Mouse (Mus musculus) left cerebral cortex, adult 2 months (tissue): ENCODE results near the gene Stim1. TPM values are rescaled to one million over a fixed set of nuclear protein-coding genes. Genes with fewer than 3 reads are reported as not detected.

Experiments
- DNase-seq, 2 experiments: peaks; one replicate each; pipeline ENCODE4 v3.0.0; 2021 to 2022; ENCODE audit warnings: low spot score in 2 of 2, mixed read lengths in 1 of 2; ENCODE audit errors: extremely low spot score in 1 of 2
- H3K27ac ChIP-seq: fragments of 200-600 bp; 2 replicates; pipeline ENCODE4 v1.8.1; 2022
- H3K4me3 ChIP-seq: fragments of 200-600 bp; 2 replicates; pipeline ENCODE4 v1.8.1; 2022
- CTCF ChIP-seq: fragments of 200-600 bp; IDR thresholded peaks from 2 replicates; pipeline ENCODE4 v1.8.1; 2022; ENCODE audit warnings: antibody characterized with exemption, mild to moderate bottlenecking, moderate library complexity
- intact Hi-C: fragments of 180-260 bp; cut with DNase I; formaldehyde crosslinking; loops from one replicate; pipeline ENCODE4 v1.15.1; 2025
- total RNA-seq, 2 experiments: library from RNA; stranded (reverse); gene quantifications; 2 replicates each; pipeline ENCODE4 v1.2.3; 2021

Gene Stim1
- total RNA-seq, 2 experiments from 2014 or later, result 79.9 to 85.5 TPM

DNA sequence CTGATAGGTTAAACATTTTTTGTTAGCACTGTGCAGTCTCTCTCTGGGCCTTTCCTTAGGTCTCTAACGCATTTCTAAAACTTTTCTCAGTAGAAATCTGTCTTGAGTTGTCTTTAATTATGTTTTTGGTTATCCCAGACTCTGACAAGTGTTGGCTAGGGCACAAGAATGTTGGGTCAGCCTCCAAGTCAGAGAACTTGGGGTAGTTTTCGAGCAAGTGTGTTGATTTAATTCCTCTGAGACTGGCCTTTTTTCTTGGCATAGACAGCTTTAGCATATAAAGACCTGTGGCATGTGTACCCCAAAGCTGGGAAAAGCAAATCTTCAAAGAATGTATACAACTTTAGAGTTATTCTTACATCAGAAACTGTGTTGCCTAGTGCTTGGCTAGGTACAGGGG, 78.3 kb downstream of the Stim1 start:
- TF ChIP-seq CTCF, result no peak
- no peak for DNase-seq
- H3K4me3 ChIP-seq, result no peak overlapping the region
- H3K27ac ChIP-seq, result no peak overlapping the region
- intact Hi-C loops, result no loop called here

- TF ChIP-seq CTCF, result no peak
- Histone ChIP-seq H3K27ac (no peak overlapping the region), H3K4me3 (no peak overlapping the region)
- intact Hi-C loops, result no loop called here
- DNase-seq, result no peak
These were observed 79.7 kb downstream of the Stim1 start for GRCm38 (mm10) chr7:102347327-102347726.

DNA sequence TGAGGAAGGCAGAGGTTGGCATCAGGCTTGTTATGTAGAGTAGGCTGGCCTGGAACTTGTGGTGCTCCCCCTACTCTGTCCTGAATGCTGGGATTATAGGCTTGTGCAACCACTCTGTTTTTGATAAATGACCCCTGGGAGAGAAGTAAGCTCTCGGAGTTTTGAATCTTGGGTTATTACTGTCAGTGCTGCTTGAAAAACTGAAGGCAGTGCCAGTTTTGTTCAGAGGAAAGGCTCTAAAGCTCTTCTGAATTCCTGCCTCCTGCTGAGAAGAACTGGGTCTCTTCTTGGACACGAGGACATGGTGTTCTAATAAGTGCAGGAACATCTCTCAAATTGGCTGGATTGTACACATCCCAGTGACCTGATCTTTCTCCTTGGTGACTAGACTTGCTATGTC, 81.1 kb downstream of the Stim1 start:
- intact Hi-C loops, result no loop called here
- DNase-seq, result no peak
- no peak overlapping the region for H3K27ac ChIP-seq

GRCm38 (mm10) chr7:102349236-102349635, 81.6 kb downstream of the Stim1 start:
- DNase-seq, result no peak
- intact Hi-C loops, result no loop called here
- Histone ChIP-seq H3K4me3 (no peak overlapping the region), H3K27ac (no peak overlapping the region)
- no peak for TF ChIP-seq CTCF

More for the DNA sequence above, 81.1 kb downstream of the Stim1 start:
- TF ChIP-seq CTCF, result no peak
- H3K4me3 ChIP-seq, result no peak overlapping the region

- Histone ChIP-seq H3K27ac (no peak overlapping the region), H3K4me3 (no peak overlapping the region)
- intact Hi-C loops, result loop anchor here (5.0 kb wide), 1 partner anchor 86 kb away; the partner anchor contains the start of gene Stim1
- no peak for TF ChIP-seq CTCF
- no peak for DNase-seq
These were observed 85.8 kb downstream of the Stim1 start for GRCm38 (mm10) chr7:102353420-102353819.

DNA sequence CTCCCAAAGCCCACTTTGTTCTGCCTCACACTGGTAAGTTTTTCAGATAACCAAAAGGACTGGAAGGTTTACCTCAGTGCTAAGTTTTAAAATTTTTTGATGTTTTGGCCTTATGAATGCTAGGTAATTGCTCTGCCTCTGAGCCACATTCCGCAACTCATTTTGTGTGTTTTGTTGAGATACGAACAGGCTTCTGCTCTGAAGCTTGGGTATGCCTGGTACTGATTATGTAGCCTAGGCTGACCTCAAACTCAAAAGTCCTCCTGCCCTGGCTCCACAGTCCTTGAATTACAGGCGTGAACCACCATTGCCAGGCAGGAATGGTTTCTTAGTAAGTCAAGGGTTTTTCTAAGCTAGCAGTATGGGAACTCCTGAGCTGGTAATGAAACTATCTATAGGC, 90.5 kb downstream of the Stim1 start:
- intact Hi-C loops, result no loop called here
- no peak for DNase-seq
- H3K4me3 ChIP-seq, result no peak overlapping the region
- TF ChIP-seq CTCF, result no peak
- H3K27ac ChIP-seq, result no peak overlapping the region

GRCm38 (mm10) chr7:102361297-102361696, 93.7 kb downstream of the Stim1 start:
- Histone ChIP-seq H3K27ac (no peak overlapping the region), H3K4me3 (no peak overlapping the region)
- intact Hi-C loops, result no loop called here
- no peak for DNase-seq
- no peak for TF ChIP-seq CTCF

GRCm38 (mm10) chr7:102363853-102364252, 96.2 kb downstream of the Stim1 start:
- no peak for TF ChIP-seq CTCF
- DNase-seq, result no peak

GRCm38 (mm10) chr7:102369661-102370060, 102.1 kb downstream of the Stim1 start:
- DNase-seq, result peak; percentile 69 to 70
- H3K27ac ChIP-seq, result no peak overlapping the region
- H3K4me3 ChIP-seq, result no peak overlapping the region
- TF ChIP-seq CTCF, result peak; percentile 28
- intact Hi-C loops, result loop anchor here (5.0 kb wide), 1 partner anchor 102 kb away; the partner anchor contains the start of gene Stim1

More at GRCm38 (mm10) chr7:102363853-102364252, 96.2 kb downstream of the Stim1 start:
- intact Hi-C loops, result no loop called here
- H3K4me3 ChIP-seq, result no peak overlapping the region
- H3K27ac ChIP-seq, result no peak overlapping the region

DNA sequence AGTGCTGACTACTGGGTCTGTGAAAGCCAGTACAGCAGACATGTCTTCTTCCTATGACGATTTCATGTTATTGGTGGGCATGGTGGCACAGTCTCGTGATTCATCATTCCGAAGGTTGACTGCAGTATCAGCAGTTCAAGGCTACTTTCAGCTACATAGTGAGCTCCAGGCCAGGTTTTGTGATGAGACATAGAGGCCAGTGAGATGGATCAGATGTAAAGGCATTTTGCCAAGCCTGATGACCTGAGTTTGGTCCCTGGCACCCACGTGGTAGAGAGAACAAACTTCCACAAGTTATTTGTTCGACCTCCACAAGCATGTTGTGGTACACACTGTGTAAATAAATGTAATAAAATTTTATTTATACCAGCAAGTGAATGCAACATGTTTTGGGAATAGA, 102.9 kb downstream of the Stim1 start:
- Histone ChIP-seq H3K4me3 (no peak overlapping the region), H3K27ac (no peak overlapping the region)
- DNase-seq, result no peak
- intact Hi-C loops, result no loop called here
- no peak for TF ChIP-seq CTCF

GRCm38 (mm10) chr7:102373382-102374072, 105.9 kb downstream of the Stim1 start:
- no peak overlapping the region for H3K27ac ChIP-seq
- H3K4me3 ChIP-seq, result no peak overlapping the region
- TF ChIP-seq CTCF, result no peak
- intact Hi-C loops, result no loop called here
- DNase-seq, result no peak

- peak in 1 of 2 experiments; percentile 17 for DNase-seq
These were observed 115.6 kb downstream of the Stim1 start for GRCm38 (mm10) chr7:102383221-102383620.

DNA sequence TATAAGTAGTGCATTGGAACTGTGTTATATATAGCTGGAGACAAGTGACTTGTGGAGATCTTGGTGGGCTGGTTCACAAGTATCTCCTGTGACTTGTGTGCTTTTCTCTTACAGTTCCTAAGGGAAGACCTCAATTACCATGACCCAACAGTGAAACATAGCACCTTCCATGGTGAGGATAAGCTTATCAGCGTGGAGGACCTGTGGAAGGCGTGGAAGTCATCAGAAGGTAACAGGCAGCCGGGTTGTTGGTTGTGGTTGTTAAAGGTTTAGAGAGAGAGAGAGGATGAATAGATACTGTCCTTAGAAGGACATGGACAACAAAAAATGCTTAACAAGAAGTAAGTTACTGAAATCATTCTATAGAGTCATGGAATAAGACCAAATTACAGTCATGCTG, 118.4 kb downstream of the Stim1 start:
- Histone ChIP-seq H3K4me3 (no peak overlapping the region), H3K27ac (no peak overlapping the region)
- TF ChIP-seq CTCF, result no peak
- DNase-seq, result no peak
- intact Hi-C loops, result no loop called here

More at GRCm38 (mm10) chr7:102383221-102383620, 115.6 kb downstream of the Stim1 start:
- no peak for TF ChIP-seq CTCF
- Histone ChIP-seq H3K27ac (no peak overlapping the region), H3K4me3 (no peak overlapping the region)
- intact Hi-C loops, result no loop called here
